Mouse (Mus musculus): ENCODE measurements at regions not wholly inside any gene's neighbourhood (a gene's known extent, or its start where the extent isn't known, plus 50 kb on each side); places are given as distances from the start of the nearest gene placed in this dataset.

- TF ChIP-seq CTCF (IDR thresholded peaks at IDR 0.05; ENCODE audit: low read depth, low read length) (no peak), POLR2A (IDR thresholded peaks at IDR 0.05; ENCODE audit: extremely low read depth, insufficient read depth, low read length) (no peak)
Measured at GRCm38 (mm10) chr10:117952116-117953025, 106.5 kb upstream of the Rap1b start.
